Mouse (Mus musculus) layer of hippocampus, adult 8-10 months (tissue): Measurements from ENCODE around the gene Fam171a2. TPM values are rescaled to one million over a fixed set of nuclear protein-coding genes. Genes with fewer than 3 reads are reported as not detected.

ENCODE experiments used
- DNase-seq, 2 experiments: peaks; one replicate each; pipeline ENCODE4 v3.0.0; 2022; ENCODE audit warnings: low spot score in 2 of 2
- total RNA-seq, 4 experiments: library from RNA; stranded (reverse); gene quantifications; 2 replicates each; pipeline ENCODE4 v1.2.4; 2022

Gene Fam171a2
- total RNA-seq, 4 experiments from 2014 or later = 77.6 to 94.7 (median 85.7) TPM

GRCm38 (mm10) chr11:102435754-102436470, 11.6 kb downstream of the Fam171a2 start:
- peak in 1 of 2 experiments; percentile 20 for DNase-seq

GRCm38 (mm10) chr11:102434816-102435705, 12.4 kb downstream of the Fam171a2 start:
- DNase-seq = no peak

GRCm38 (mm10) chr11:102434406-102434805, 13.1 kb downstream of the Fam171a2 start:
- DNase-seq = peak; percentile 83 to 93

- DNase-seq = no peak
Measured at GRCm38 (mm10) chr11:102433866-102434265, 13.6 kb downstream of the Fam171a2 start.

GRCm38 (mm10) chr11:102432896-102433295, 14.6 kb downstream of the Fam171a2 start:
- peak in 1 of 2 experiments; percentile 32 for DNase-seq

- DNase-seq = no peak
Measured at GRCm38 (mm10) chr11:102432115-102432843, 15.2 kb downstream of the Fam171a2 start.

GRCm38 (mm10) chr11:102431728-102432114, 15.8 kb downstream of the Fam171a2 start:
- DNase-seq = no peak

- peak in 1 of 2 experiments; percentile 78 for DNase-seq
Measured at GRCm38 (mm10) chr11:102431018-102431645, 16.4 kb downstream of the Fam171a2 start.

GRCm38 (mm10) chr11:102430121-102431017, 17.1 kb downstream of the Fam171a2 start, which contains the start of gene Grn:
Gene Grn (plus strand): TSS chr11:102430315.
- DNase-seq = peak; percentile 91 to 95

- DNase-seq = no peak
Measured at GRCm38 (mm10) chr11:102429551-102429950, 17.9 kb downstream of the Fam171a2 start.

- DNase-seq = no peak
Measured at GRCm38 (mm10) chr11:102428981-102429540, 18.4 kb downstream of the Fam171a2 start.

- DNase-seq = no peak
Measured at GRCm38 (mm10) chr11:102425555-102426316, 21.7 kb downstream of the Fam171a2 start.

GRCm38 (mm10) chr11:102424666-102425065, 22.8 kb downstream of the Fam171a2 start:
- no peak for DNase-seq

- no peak for DNase-seq
Measured at GRCm38 (mm10) chr11:102421559-102421958, 25.9 kb downstream of the Fam171a2 start.

GRCm38 (mm10) chr11:102418887-102419286, 28.6 kb downstream of the Fam171a2 start:
- no peak for DNase-seq

GRCm38 (mm10) chr11:102417160-102417559, 30.3 kb downstream of the Fam171a2 start:
- no peak for DNase-seq

GRCm38 (mm10) chr11:102415034-102415802, 32.3 kb downstream of the Fam171a2 start:
- no peak for DNase-seq

GRCm38 (mm10) chr11:102413059-102413458, 34.4 kb downstream of the Fam171a2 start:
- no peak for DNase-seq
